Mouse (Mus musculus) right cerebral cortex, postnatal 10 days (tissue): ENCODE data around the gene Olfr1151.

ENCODE experiments used
- DNase-seq, 2 experiments: peaks; one replicate each; pipeline ENCODE4 v3.0.0; 2021; ENCODE audit warnings: low spot score in 2 of 2

Gene Olfr1151

GRCm38 (mm10) chr2:87855562-87855961 lies at the start of gene Olfr1151:
Gene Olfr1151 (plus strand): TSS chr2:87855862.
- DNase-seq = no peak

- no peak for DNase-seq
These were observed 46.1 kb upstream of the Olfr1151 start, which contains the start of gene Olfr1145 for GRCm38 (mm10) chr2:87809522-87809921. Gene Olfr1145 (plus strand): TSS chr2:87809822.

GRCm38 (mm10) chr2:87830233-87830632 lies 25.4 kb upstream of the Olfr1151 start, which contains the start of gene Olfr1148:
Gene Olfr1148 (plus strand): TSS chr2:87830533.
- no peak for DNase-seq

DNA sequence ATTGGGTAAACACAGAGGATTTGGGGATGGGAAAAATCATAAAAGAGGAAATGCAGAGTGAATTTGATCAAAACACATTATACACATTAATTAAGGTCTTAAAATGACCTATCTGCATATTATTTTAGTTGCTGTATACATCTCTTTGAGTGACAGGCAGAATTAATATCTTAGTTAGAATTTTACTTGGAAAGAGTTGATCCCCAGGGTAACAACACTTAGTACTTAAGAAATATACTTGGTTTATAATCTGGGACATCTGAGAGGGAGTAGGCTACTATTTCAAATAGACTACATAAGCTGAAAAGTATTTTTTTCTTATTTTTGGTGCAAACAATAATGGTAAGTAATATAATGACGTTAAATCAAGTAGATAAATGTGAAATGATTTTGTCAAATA lies 12.0 kb upstream of the Olfr1151 start, which contains the start of gene Olfr1150-ps1:
Gene Olfr1150-ps1, plus strand, starts transcription at position 301 of the 400 bp plus-strand sequence.
- no peak for DNase-seq

GRCm38 (mm10) chr2:87866192-87866591 lies 10.5 kb downstream of the Olfr1151 start, which contains the start of gene Olfr1152:
Gene Olfr1152 (plus strand): TSS chr2:87866492.
- no peak for DNase-seq

DNA sequence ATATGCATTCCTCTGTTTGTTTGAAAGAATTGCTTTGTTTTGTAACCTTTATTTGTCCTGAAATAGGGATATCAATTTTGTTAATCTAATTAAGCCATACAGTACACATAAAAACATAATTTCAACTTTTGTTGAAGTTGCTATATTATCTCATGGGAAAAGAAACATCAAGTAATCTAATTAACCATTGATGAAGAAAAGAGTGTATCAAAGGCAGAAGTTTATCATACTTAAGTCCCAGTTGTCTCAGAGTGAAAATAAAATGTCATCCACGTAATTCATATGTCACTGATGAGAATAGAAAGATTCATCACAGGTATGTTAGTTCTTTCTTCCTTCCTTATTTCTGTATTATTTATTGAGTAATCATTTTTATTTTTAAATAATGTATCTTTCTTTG lies 39.0 kb downstream of the Olfr1151 start, which contains the start of gene Olfr1153:
Gene Olfr1153, plus strand, starts transcription at position 301 of the 400 bp plus-strand sequence.
- no peak for DNase-seq

- DNase-seq = no peak
These were observed 49.4 kb downstream of the Olfr1151 start, which contains the start of gene Olfr1154 for GRCm38 (mm10) chr2:87905066-87905465. Gene Olfr1154 (minus strand): TSS chr2:87905166.
